Mouse (Mus musculus) embryonic fibroblast, embryonic 13.5 days (primary cell): ENCODE measurements around the gene Cnih3.

Source experiments
- CTCF ChIP-seq: IDR thresholded peaks from 2 replicates; pipeline ENCODE4 v1.5.1; 2011; ENCODE audit warnings: mild to moderate bottlenecking, control low read depth, low read length, moderate library complexity, borderline replicate concordance; ENCODE audit not compliant: insufficient read depth
- POLR2A ChIP-seq: IDR thresholded peaks from 2 replicates; pipeline ENCODE4 v1.6.1; 2011; ENCODE audit warnings: low read depth, mild to moderate bottlenecking, control low read depth, low read length, moderate library complexity

GRCm38 (mm10) chr1:181460283-181460682, 107.9 kb downstream of the Cnih3 start:
- TF ChIP-seq POLR2A (no peak), CTCF (no peak)
